Mouse (Mus musculus) monocyte, adult 5-6 weeks (primary cell): ENCODE results near the gene Vmn2r114. TPM values are rescaled to one million over a fixed set of nuclear protein-coding genes. Genes with fewer than 3 reads are reported as not detected.
"Not testable (repeated sequence)": the region's sequence is repeated elsewhere in the genome, so short reads cannot be mapped to it uniquely, and the experiment has no call there.

Experiments used
- ATAC-seq: fragments of 153-309, 156-312 bp; replicated peaks from 2 replicates; pipeline ENCODE4 v1.8.0; 2017; ENCODE audit warnings: mild to moderate bottlenecking; ENCODE audit not compliant: low TSS enrichment, insufficient number of reproducible peaks, severe bottlenecking, poor library complexity, low FRiP score
- total RNA-seq: library from RNA; stranded (forward); fragments of 200-1000, 200-491, 200-594 nt; gene quantifications from 3 replicates; pipeline ENCODE4 v1.2.3, GENCODE M21; 2017

The Vmn2r114 gene
- total RNA-seq, result not detected in 3 replicates

GRCm38 (mm10) chr17:23312437-23312836 is at the start of gene Vmn2r114:
TSS of gene Vmn2r114 (minus strand) at chr17:23312537.
- ATAC-seq, result not testable (repeated sequence)

- ATAC-seq, result no peak
Measured at GRCm38 (mm10) chr17:23351644-23352043, 39.3 kb upstream of the Vmn2r114 start.

- not testable (repeated sequence) for ATAC-seq
Measured at GRCm38 (mm10) chr17:23343441-23343840, 31.1 kb upstream of the Vmn2r114 start, which contains the start of gene Vmn2r115. TSS of gene Vmn2r115 (plus strand) at chr17:23343741.

GRCm38 (mm10) chr17:23330657-23331056 is 18.3 kb upstream of the Vmn2r114 start:
- 0 out of 2 replicates have a peak, but pooled peaks have one; percentile 35 for ATAC-seq

Other genes starting within 250 kb of the Vmn2r114 start
- gene Zfp40, start 119.3 kb downstream of the Vmn2r114 start, total RNA-seq, result 4.0 to 14.5 TPM (median 8.1 TPM) in 3 replicates
- gene Vmn2r115, start 31.2 kb upstream of the Vmn2r114 start, total RNA-seq, result not detected in 3 replicates
- gene Vmn2r116, start 72.1 kb upstream of the Vmn2r114 start, total RNA-seq, result not detected in 3 replicates
- not detected in 3 replicates for gene Vmn2r117, start 167.2 kb upstream of the Vmn2r114 start, total RNA-seq